Mouse (Mus musculus): ENCODE results near the gene Zbbx.

GRCm38 (mm10) chr3:75164838-75165496 is at the start of gene Zbbx:
- TF ChIP-seq POLR2A (IDR thresholded peaks at IDR 0.05; ENCODE audit: low read depth, low read length) (no peak), CTCF (conservative IDR thresholded peaks at IDR 0.05; ENCODE audit: insufficient read depth, insufficient read length, low read depth, low read length) (no peak)

Data from kidney, adult 2 months (tissue).